Mouse (Mus musculus) left cerebral cortex, postnatal 14 days (tissue): ENCODE measurements around the gene Pakap. TPM values are rescaled to one million over a fixed set of nuclear protein-coding genes. Genes with fewer than 3 reads are reported as not detected.

Source experiments
- DNase-seq, 2 experiments: peaks; one replicate each; pipeline ENCODE4 v3.0.0; 2021 to 2022; ENCODE audit warnings: low spot score in 2 of 2, mixed read lengths in 1 of 2
- intact Hi-C: fragments of 180-260 bp; cut with DNase I; formaldehyde crosslinking; loops from one replicate; pipeline ENCODE4 v1.15.1; 2025
- total RNA-seq, 2 experiments: library from RNA; stranded (reverse); gene quantifications; 2 replicates each; pipeline ENCODE4 v1.2.3; 2021

Pakap gene
- total RNA-seq, 2 experiments from 2014 or later: 20.4 to 21.3 TPM

DNA sequence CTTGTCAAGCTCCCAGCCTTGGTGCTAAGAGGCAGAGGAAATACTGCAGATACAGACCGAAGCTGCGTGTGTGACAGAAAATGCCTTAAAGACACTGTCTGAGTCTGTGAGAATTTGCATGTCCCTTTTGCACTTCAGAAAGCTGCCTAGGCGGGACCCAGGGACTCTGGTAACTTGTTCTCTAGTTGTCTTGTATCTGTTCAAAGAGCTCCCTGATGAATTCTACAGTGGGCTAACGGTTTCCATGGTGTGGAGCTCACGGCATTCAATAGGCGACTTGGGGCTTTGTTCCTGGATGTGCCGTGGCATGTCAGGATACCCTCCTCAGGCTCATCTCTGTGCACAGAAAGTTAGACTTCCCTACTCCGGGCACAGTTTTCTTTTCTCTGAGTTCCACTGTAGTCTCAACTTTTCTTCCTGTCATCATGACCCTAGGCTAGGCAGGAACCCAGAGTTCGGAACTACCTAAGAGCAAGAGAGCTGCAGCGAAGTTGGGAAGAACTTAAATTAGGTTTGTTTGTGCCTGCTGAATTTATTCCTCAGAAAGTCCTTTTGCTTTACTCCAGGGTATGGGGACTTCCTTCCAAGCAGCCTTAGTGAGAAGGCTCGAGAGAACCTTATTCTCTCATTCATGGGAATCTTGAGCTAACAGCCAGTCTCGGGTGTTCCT lies 277.7 kb downstream of the Pakap start:
- intact Hi-C loops: no loop called here
- no peak for DNase-seq

- DNase-seq: no peak
- intact Hi-C loops: no loop called here
These were observed 278.5 kb downstream of the Pakap start for GRCm38 (mm10) chr4:57846381-57846990.

- no peak for DNase-seq
- intact Hi-C loops: no loop called here
These were observed 279.0 kb downstream of the Pakap start for GRCm38 (mm10) chr4:57846991-57847422.

GRCm38 (mm10) chr4:57847676-57848075 lies 279.7 kb downstream of the Pakap start:
- no peak for DNase-seq
- intact Hi-C loops: no loop called here

DNA sequence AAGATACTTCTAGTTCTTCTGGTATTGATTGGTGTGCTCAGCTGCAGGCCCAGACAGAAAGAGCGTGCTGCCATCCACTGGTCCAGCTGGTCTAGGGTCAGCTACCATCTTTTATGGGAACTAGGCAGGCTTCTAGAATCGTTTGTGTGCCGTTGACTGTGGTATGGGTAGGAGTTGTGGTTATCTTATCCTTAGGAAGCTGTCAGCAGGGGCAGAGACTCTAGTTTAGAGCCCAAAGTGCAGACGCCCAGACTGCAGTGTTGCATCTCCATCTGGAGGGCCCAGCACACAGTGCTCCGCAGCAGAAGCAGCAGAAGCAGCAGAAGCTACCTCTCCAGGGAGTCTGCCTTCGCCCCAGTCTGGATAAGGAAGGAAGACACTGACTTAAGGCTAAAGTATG lies 281.5 kb downstream of the Pakap start:
- no peak for DNase-seq
- intact Hi-C loops: no loop called here

- intact Hi-C loops: no loop called here
These were observed 283.8 kb downstream of the Pakap start for GRCm38 (mm10) chr4:57851731-57852130.

GRCm38 (mm10) chr4:57852461-57853040 lies 284.6 kb downstream of the Pakap start:
- no peak for DNase-seq
- intact Hi-C loops: no loop called here

More at GRCm38 (mm10) chr4:57851731-57852130, 283.8 kb downstream of the Pakap start:
- no peak for DNase-seq

GRCm38 (mm10) chr4:57854181-57854580 lies 286.2 kb downstream of the Pakap start:
- intact Hi-C loops: no loop called here
- no peak for DNase-seq

DNA sequence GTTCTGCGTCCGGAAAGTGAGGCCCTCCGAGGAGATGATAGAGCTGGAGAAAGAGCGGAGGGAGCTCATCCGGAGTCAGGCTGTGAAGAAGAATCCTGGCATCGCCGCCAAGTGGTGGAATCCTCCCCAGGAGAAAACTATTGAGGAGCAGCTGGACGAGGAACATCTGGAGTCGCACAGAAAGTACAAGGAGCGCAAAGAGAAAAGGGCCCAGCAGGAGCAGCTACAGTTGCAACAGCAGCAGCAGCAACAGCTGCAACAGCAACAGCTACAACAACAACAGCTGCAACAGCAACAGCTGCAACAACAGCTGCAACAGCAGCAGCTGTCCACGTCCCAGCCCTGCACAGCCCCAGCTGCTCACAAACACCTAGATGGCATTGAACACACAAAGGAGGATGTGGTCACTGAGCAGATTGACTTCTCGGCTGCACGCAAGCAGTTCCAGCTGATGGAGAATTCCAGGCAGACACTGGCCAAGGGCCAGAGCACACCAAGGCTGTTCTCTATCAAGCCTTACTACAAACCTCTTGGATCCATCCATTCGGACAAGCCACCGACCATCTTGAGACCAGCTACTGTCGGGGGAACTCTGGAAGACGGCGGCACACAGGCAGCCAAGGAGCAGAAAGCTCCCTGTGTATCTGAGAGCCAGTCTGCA lies 287.4 kb downstream of the Pakap start:
- intact Hi-C loops: no loop called here
- DNase-seq: no peak

- no peak for DNase-seq
- intact Hi-C loops: no loop called here
These were observed 288.7 kb downstream of the Pakap start for GRCm38 (mm10) chr4:57856673-57857072.

GRCm38 (mm10) chr4:57860204-57860611 lies 292.2 kb downstream of the Pakap start:
- no peak for DNase-seq
- intact Hi-C loops: no loop called here

GRCm38 (mm10) chr4:57861166-57861565 lies 293.2 kb downstream of the Pakap start:
- DNase-seq: no peak
- intact Hi-C loops: no loop called here

DNA sequence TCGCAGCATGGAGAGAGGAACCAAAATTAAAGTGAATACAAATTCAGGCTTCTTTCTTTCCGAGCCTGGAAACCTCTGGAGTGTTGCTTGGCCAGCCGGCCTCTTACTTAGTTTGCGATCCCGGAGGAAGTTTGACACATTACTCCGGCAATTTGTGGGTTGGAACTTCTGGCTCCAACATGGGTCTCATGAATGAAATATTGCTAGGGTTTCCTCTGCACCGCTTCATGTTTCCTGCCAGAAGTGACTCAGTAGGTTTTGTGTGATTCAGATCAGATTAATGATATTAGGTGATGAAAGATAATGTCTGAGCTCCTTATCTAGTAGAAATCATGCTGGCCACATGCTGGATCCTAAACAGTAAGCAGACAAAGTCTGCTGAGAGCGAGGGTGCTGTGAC lies 293.9 kb downstream of the Pakap start:
- intact Hi-C loops: no loop called here
- DNase-seq: no peak

DNA sequence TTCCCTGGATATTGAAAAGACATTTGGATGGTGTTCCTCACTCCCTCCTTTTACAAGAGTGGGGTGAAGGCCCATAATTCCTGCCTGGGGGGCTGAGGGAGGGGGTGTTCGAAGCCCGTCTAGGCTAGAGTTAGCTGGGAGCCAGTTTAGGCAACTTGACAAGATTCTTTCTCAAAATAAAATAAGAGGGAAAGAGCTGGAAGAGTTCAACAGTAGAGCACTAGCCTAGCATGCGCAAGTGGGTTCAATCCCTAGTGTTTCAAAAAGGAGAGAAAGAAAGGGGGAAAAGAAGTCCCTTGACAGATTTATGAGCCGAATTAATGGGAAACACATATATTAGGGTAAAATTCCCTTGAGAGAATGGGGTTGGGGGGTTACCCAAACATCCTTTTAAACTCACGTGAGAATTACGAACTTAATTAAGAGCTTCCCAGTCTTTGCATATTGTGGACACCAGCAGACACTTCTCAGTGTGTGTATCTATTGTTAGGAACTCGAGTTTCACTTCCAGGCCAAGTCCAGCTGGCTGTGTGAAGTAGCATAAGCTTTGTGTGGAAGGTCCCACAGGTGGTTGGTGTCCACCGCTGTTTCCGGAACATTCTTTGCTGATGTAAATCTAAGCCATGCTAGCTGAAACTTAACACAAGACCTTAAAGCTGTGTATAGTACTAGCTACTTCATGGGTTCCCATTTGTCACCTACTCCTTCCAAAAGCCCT lies 294.4 kb downstream of the Pakap start:
- DNase-seq: no peak
- intact Hi-C loops: no loop called here

- intact Hi-C loops: no loop called here
- no peak for DNase-seq
These were observed 298.1 kb downstream of the Pakap start for GRCm38 (mm10) chr4:57866088-57866487.

DNA sequence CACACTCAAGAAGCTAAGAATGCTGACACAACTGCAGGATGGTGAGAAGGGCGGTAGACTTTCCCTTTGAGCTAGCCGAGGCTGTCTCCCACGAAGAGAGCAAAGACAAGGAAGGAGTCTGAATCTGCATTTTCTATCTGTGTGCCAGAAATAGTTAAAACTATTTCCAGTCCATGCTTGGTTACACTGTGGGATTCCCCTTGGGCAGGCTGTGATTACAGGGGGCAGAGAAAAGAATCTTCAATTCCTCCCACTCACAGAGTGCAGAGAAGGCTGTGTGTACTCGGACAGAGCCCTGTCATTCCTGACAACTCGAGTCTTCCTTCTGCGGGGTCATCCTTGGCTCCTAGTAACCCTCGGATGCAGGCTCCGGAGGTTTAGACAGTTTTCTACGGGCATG lies 299.0 kb downstream of the Pakap start:
- intact Hi-C loops: no loop called here
- DNase-seq: no peak

DNA sequence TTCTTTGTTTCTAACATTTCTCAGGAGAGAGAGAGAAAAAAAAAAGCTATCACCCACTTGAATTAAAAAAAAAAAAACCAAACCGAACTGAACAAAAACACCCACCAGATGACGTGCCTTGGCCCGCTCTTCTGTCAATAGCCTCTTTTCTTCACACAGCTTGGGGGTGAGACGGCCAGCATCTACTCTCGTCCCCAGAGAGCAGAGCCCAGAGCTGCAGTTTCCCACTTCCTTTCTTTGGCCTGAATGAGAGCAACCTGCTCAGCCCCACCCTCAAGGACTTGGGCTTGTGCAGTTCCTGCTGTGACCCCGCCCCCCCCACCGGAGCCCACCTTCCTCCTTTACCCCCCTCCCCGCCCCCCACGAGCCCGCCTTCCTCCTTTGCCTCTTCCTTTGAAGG lies 299.5 kb downstream of the Pakap start:
- intact Hi-C loops: no loop called here
- DNase-seq: no peak

- DNase-seq: no peak
- intact Hi-C loops: no loop called here
These were observed 311.2 kb downstream of the Pakap start for GRCm38 (mm10) chr4:57879137-57879536.

- intact Hi-C loops: loop anchor here (5.0 kb wide), 1 partner anchor 208 kb away; no protein-coding TSS in a partner anchor
- peak; percentile 83 to 86 for DNase-seq
These were observed 311.9 kb downstream of the Pakap start for GRCm38 (mm10) chr4:57879804-57880357.
